Mouse (Mus musculus) kidney, postnatal 36 days (tissue): ENCODE data around the gene Stra6.

Experiments used
- DNase-seq, 2 experiments: peaks; one replicate each; pipeline ENCODE4 v3.0.0; 2021 to 2022; ENCODE audit warnings: mixed read lengths in 2 of 2

Gene Stra6

GRCm38 (mm10) chr9:58051937-58052336, 11.7 kb upstream of the Stra6 start:
- DNase-seq, result no peak

- DNase-seq, result peak; percentile 35 to 70
Observed at GRCm38 (mm10) chr9:58053102-58053501, 10.5 kb upstream of the Stra6 start.

- no peak for DNase-seq
Observed at GRCm38 (mm10) chr9:58053544-58053943, 10.0 kb upstream of the Stra6 start.

- DNase-seq, result no peak
Observed at GRCm38 (mm10) chr9:58054032-58054431, 9.6 kb upstream of the Stra6 start.

DNA sequence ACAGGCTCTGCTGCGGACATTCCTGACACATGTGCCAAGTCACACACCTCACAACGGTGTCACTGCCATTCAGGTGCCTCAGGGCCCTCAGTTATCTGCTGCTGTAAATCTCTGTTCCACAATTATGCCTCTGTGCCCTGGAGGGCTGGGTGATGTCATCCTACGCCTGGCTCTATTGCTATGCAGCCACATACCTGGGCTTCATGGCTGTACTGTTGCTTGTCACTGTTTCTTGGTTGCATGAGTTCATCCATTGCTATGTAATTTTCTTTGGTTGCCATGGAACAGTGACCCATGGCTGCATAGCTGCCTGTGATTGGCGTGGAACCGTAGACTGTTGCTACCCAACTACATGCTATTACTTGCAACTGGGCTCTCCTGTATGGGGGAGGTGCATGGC, 7.9 kb upstream of the Stra6 start:
- no peak for DNase-seq

- no peak for DNase-seq
Observed at GRCm38 (mm10) chr9:58059920-58060319, 3.7 kb upstream of the Stra6 start.

- DNase-seq, result peak; percentile 29 to 81
Observed at GRCm38 (mm10) chr9:58060677-58061667, 2.6 kb upstream of the Stra6 start.

GRCm38 (mm10) chr9:58065532-58065931, 1.9 kb downstream of the Stra6 start:
- peak in 1 of 2 experiments; percentile 17 for DNase-seq

GRCm38 (mm10) chr9:58065977-58066730, 2.6 kb downstream of the Stra6 start:
- DNase-seq, result no peak

DNA sequence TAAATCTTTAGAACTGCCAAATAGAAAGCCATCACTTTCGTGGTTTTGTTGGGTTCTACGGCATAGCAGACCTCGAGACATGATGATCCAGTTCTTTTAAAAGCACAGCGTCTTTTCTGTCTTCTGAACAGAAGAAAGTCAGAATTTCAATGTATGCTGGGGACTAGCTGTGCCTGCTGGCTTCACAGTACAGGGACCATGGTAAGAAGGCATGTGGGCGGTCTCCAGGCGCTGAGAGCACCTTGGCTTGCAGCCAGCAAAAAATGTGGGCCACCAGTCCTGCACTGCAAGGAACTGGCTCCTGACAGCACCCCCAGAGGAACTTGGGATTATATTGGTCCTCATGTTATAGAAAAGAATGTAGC, 3.1 kb downstream of the Stra6 start:
- DNase-seq, result no peak

GRCm38 (mm10) chr9:58067546-58067945, 4.0 kb downstream of the Stra6 start:
- no peak for DNase-seq

- no peak for DNase-seq
Observed at GRCm38 (mm10) chr9:58074561-58074960, 11.0 kb downstream of the Stra6 start.

DNA sequence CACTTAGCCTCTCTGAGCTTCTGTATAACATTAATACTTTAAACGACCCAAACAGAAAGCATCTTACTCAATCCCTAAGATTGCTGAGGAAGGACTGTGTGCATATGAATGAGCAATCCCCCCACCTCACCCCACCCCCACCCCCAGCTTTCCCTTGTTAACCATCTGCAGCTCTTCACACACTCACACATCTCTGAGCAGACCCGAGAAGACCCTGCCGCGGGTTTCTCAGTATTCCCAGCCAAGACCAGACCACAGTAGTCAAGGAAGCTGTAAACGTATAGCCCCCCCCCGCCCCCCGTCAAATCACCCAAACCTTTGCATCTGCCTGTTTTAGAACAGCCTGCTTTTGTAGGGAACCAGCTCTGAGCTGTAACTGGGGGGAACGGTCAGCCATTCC, 21.0 kb downstream of the Stra6 start:
- DNase-seq, result no peak

GRCm38 (mm10) chr9:58085074-58085473, 21.5 kb downstream of the Stra6 start:
- DNase-seq, result no peak

- DNase-seq, result no peak
Observed at GRCm38 (mm10) chr9:58086203-58086602, 22.6 kb downstream of the Stra6 start.

DNA sequence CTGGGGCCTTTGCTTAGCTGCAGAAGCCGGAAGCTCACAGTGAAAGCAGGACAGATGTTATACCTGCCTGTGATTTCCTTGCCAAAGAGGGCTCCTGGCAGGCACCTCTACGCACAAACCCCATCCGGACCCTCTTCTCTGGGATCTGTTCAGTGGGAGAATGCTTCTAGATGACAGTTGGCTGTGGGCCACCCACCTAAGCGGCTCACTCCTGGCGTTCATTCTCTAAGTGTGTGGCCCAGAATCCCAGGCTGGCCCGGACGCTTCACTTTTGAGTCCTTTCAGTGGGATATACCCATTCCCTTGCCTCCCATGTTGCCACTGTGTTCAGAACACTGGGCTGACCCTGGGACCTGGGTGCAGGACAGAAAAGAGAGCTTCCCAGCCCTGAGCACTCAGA, 23.3 kb downstream of the Stra6 start:
- no peak for DNase-seq

- DNase-seq, result no peak
Observed at GRCm38 (mm10) chr9:58087277-58087998, 23.9 kb downstream of the Stra6 start.

- DNase-seq, result peak in 1 of 2 experiments; percentile 5
Observed at GRCm38 (mm10) chr9:58091623-58092425, 28.2 kb downstream of the Stra6 start.

- DNase-seq, result peak; percentile 48 to 51
Observed at GRCm38 (mm10) chr9:58092581-58093269, 29.1 kb downstream of the Stra6 start.

DNA sequence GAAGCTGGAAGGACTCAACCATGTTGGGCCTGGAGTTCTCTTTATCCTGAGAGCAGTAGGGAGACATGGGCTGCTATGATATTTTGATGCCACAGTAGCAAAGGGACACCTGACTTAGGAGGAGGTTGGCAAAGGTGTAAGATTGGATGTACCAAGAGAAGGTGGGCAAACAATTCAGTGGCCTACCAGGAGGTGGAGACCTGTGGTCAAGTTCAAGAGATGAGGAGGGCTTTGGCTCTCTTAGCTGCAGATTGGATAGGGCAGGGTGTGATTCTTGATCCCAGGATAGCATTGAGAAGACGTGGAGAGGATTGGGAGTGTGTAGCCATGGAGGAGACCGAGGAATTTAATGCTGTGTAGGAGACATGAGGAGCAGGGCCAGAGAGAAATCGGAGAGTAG, 30.2 kb downstream of the Stra6 start:
- DNase-seq, result no peak

GRCm38 (mm10) chr9:58095977-58096376, 32.4 kb downstream of the Stra6 start:
- DNase-seq, result no peak
